ENCODE assay signal across 8 mouse cellular contexts in the genomic region with DNA sequence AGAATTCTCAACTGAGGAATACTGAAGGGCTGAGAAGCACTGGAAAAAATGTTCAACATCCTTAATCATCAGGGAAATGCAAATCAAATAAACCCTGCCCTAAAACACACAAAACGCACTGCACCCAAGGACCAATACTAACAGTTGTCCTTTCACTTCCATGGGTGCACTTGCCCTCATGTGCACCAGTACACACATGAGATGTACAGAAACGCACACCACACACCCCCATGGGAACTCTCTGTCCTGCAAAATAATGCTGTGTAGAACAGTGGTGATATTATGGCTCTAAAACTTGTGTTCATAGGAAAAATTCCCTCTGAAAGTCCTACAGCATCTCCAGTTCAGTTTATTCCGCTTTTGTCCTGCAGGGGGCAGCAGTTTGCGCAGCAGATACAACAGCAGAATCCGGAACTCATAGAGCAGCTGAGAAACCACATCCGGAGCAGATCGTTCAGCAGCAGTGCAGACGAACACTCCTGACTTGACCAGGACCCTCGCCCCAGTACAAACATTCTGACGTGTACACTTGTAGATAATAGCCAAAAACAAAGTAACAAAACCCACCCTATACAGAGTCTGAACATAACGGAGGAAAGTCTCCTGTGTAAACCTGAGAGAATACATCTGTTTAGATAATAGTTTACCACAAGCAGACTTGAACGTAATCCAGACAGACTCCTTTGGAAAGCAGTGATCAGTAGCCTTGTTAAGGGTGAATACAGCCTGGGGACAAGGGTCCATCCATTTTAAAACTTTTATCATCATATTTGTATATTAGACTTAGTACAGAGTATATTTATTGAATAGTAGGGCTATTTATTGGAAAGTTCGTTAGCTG. TPM values are rescaled to one million over a fixed set of nuclear protein-coding genes. Genes with fewer than 3 reads are reported as not detected.
DNase-seq lines count a peak whose midpoint lies in the region; ATAC-seq and TF ChIP-seq lines count a peak whose summit lies in the region.

No protein-coding gene starts in this region.

- no peaks in the 10 kb centered on the region for H3K79me3 ChIP-seq in C2C12 (ENCODE audit: low read depth)

- H3K9ac ChIP-seq in embryonic facial prominence, embryonic 15.5 days, result no peak overlapping the region
- no peak overlapping the region for H3K9ac ChIP-seq in kidney, postnatal 0 days (ENCODE audit: low read depth, low read length)
- H3K9ac ChIP-seq in liver, embryonic 12.5 days, result peak overlapping the region; percentile 23; the same call in 1 of the 2 replicates
- no peak overlapping the region for H3K9ac ChIP-seq in stomach, embryonic 15.5 days

- H3K4me1 ChIP-seq in bone marrow, adult 2 months (ENCODE audit: control insufficient read depth, insufficient read depth, low read length), result no peaks in the 10 kb centered on the region
- no peaks in the 10 kb centered on the region for H3K4me1 ChIP-seq in embryonic facial prominence, embryonic 15.5 days
- H3K4me1 ChIP-seq in kidney, postnatal 0 days (replicated peaks; ENCODE audit: insufficient read depth, low read length), result no peaks in the 10 kb centered on the region
- H3K4me1 ChIP-seq in liver, embryonic 12.5 days, result peaks cover 6% of the 10 kb centered on the region; the same call in 1 of the 2 replicates
- no peaks in the 10 kb centered on the region for H3K4me1 ChIP-seq in stomach, embryonic 15.5 days

- no peak for ATAC-seq in embryonic facial prominence, embryonic 15.5 days (ENCODE audit: insufficient number of reproducible peaks, low FRiP score, low TSS enrichment, low read depth)
- ATAC-seq in kidney, postnatal 0 days (replicated peaks; ENCODE audit: low FRiP score, low read depth), result no peak
- peak; percentile 72 for ATAC-seq in liver, embryonic 12.5 days
- peak; percentile 58; the same call in 1 of the 2 replicates for ATAC-seq in stomach, embryonic 15.5 days (ENCODE audit: insufficient read depth, low FRiP score, low read depth)

- no peaks in the 10 kb centered on the region for H3K9me3 ChIP-seq in embryonic facial prominence, embryonic 15.5 days (replicated peaks)
- H3K9me3 ChIP-seq in kidney, postnatal 0 days (replicated peaks; ENCODE audit: low read length), result no peaks in the 10 kb centered on the region
- H3K9me3 ChIP-seq in liver, embryonic 12.5 days (replicated peaks), result no peaks in the 10 kb centered on the region
- no peaks in the 10 kb centered on the region for H3K9me3 ChIP-seq in stomach, embryonic 15.5 days

- WGBS in bone marrow, adult 2 months, result 20% methylated on average over 13 of the region's 13 CpGs
- 41% methylated on average over 13 of the region's 13 CpGs for WGBS in embryonic facial prominence, embryonic 15.5 days
- 39% methylated on average over 13 of the region's 13 CpGs for WGBS in kidney, postnatal 0 days
- 26% methylated on average over 13 of the region's 13 CpGs for WGBS in liver, embryonic 12.5 days (ENCODE audit: insufficient replicate concordance)
- 28% methylated on average over 13 of the region's 13 CpGs for WGBS in stomach, embryonic 15.5 days

- no peak overlapping the region for H3ac ChIP-seq in C2C12 (ENCODE audit: control insufficient read depth, insufficient read length, low read depth)

- TF ChIP-seq POLR2A in bone marrow, adult 2 months (IDR thresholded peaks at IDR 0.05; ENCODE audit: borderline replicate concordance, control insufficient read depth, low read depth, low read length), result no peak

- H3K27ac ChIP-seq in bone marrow, adult 2 months (ENCODE audit: control insufficient read depth, insufficient read depth, low read depth, low read length, poor library complexity), result no peak overlapping the region
- H3K27ac ChIP-seq in embryonic facial prominence, embryonic 15.5 days (replicated peaks), result no peak overlapping the region
- H3K27ac ChIP-seq in kidney, postnatal 0 days, result no peak overlapping the region
- no peak overlapping the region for H3K27ac ChIP-seq in liver, embryonic 12.5 days
- peak overlapping the region; percentile 37; the same call in 1 of the 2 replicates for H3K27ac ChIP-seq in stomach, embryonic 15.5 days

- peaks cover 13% of the 10 kb centered on the region for H3K36me3 ChIP-seq in C2C12 (ENCODE audit: control insufficient read depth, insufficient read depth)
- H3K36me3 ChIP-seq in embryonic facial prominence, embryonic 15.5 days, result peaks cover 38% of the 10 kb centered on the region
- peaks cover 9% of the 10 kb centered on the region; the same call in 1 of the 2 replicates for H3K36me3 ChIP-seq in kidney, postnatal 0 days (ENCODE audit: insufficient read depth, low read length)
- peaks cover 35% of the 10 kb centered on the region for H3K36me3 ChIP-seq in liver, embryonic 12.5 days
- H3K36me3 ChIP-seq in stomach, embryonic 15.5 days, result peaks cover 18% of the 10 kb centered on the region; the same call in 1 of the 2 replicates

- H3K4me2 ChIP-seq in embryonic facial prominence, embryonic 15.5 days (replicated peaks), result 0 out of 2 replicates have a peak overlapping the region, but pooled peaks have one; percentile 23
- H3K4me2 ChIP-seq in kidney, postnatal 0 days (ENCODE audit: low read length), result no peak overlapping the region
- H3K4me2 ChIP-seq in liver, embryonic 12.5 days, result peak overlapping the region; percentile 59
- H3K4me2 ChIP-seq in stomach, embryonic 15.5 days, result peak overlapping the region; percentile 34; the same call in 1 of the 2 replicates

- no peaks in the 10 kb centered on the region for H3K27me3 ChIP-seq in C2C12 (ENCODE audit: control insufficient read depth, insufficient read depth, insufficient read length)
- no peaks in the 10 kb centered on the region for H3K27me3 ChIP-seq in embryonic facial prominence, embryonic 15.5 days
- no peaks in the 10 kb centered on the region for H3K27me3 ChIP-seq in kidney, postnatal 0 days (ENCODE audit: insufficient read depth, low read length)
- H3K27me3 ChIP-seq in liver, embryonic 12.5 days (replicated peaks), result no peaks in the 10 kb centered on the region
- no peaks in the 10 kb centered on the region for H3K27me3 ChIP-seq in stomach, embryonic 15.5 days (replicated peaks)

- DNase-seq in heart, adult 9 months (ENCODE audit: low spot score in 2 of 2), result peak; percentile 40 to 72
- DNase-seq in kidney, postnatal 0 days (ENCODE audit: low spot score), result peak; percentile 84
- DNase-seq in neural tube, embryonic 10.5 days (ENCODE audit: extremely low spot score, low spot score), result peak; percentile 72

- H3K79me2 ChIP-seq in C2C12 (ENCODE audit: control insufficient read depth, insufficient read depth), result no peaks in the 10 kb centered on the region

- H3K4me3 ChIP-seq in C2C12 (ENCODE audit: insufficient read depth, poor library complexity, severe bottlenecking), result no peak overlapping the region
- peak overlapping the region; percentile 43 for H3K4me3 ChIP-seq in bone marrow, adult 2 months (replicated peaks; ENCODE audit: control insufficient read depth, low read depth, low read length)
- no peak overlapping the region for H3K4me3 ChIP-seq in embryonic facial prominence, embryonic 15.5 days (replicated peaks)
- H3K4me3 ChIP-seq in kidney, postnatal 0 days (replicated peaks; ENCODE audit: low read depth, low read length), result no peak overlapping the region
- peak overlapping the region; percentile 32 for H3K4me3 ChIP-seq in liver, embryonic 12.5 days
- H3K4me3 ChIP-seq in stomach, embryonic 15.5 days (replicated peaks), result no peak overlapping the region

- TF ChIP-seq CTCF in C2C12 (IDR thresholded peaks at IDR 0.05; ENCODE audit: control insufficient read depth, insufficient read depth, insufficient read length), result peak; percentile 43
- TF ChIP-seq CTCF in bone marrow, adult 2 months (IDR thresholded peaks at IDR 0.05; ENCODE audit: control insufficient read depth, insufficient read depth, low read length), result peak; percentile 92
- peak; percentile 92 for TF ChIP-seq CTCF in kidney, postnatal 0 days (IDR thresholded peaks at IDR 0.05; ENCODE audit: low read depth)

TF ChIP-seq in C2C12, 6 proteins besides CTCF, POLR2A, EP300 and RAD21 (continues in another document):
- TF ChIP-seq MAX (IDR thresholded peaks at IDR 0.05), result no peak

RNA-seq across cellular contexts. Expression of a gene that starts 30.0 kb away (rescaled TPM):
- 1.3 TPM for polyA plus RNA-seq in C2C12 (2012; fragmentation: generic; extraction: Trizol)
- polyA plus RNA-seq in bone marrow, adult 2 months (2011; ENCODE audit: insufficient read depth, insufficient read length, low replicate concordance, missing spikeins), result 1.1 TPM in 1 of 2 replicates, not detected in the other
- polyA plus RNA-seq in embryonic facial prominence, embryonic 15.5 days (2015; fragmentation: Nextera tagmentation; extraction: Ambion mirVana), result 8.2 and 8.7 TPM in 2 replicates
- 5.6 and 5.9 TPM in 2 replicates for polyA plus RNA-seq in kidney, postnatal 0 days (2015; fragmentation: Nextera tagmentation; extraction: Ambion mirVana)
- 1.1 TPM in 2 replicates for polyA plus RNA-seq in liver, embryonic 12.5 days (2016; fragmentation: Nextera tagmentation; extraction: Ambion mirVana)
- 5.8 and 6.0 TPM in 2 replicates for polyA plus RNA-seq in stomach, embryonic 15.5 days (2015; fragmentation: Nextera tagmentation; extraction: Ambion mirVana)

RNA-seq across cellular contexts. Expression of a gene that starts 30.2 kb away (rescaled TPM):
- polyA plus RNA-seq in C2C12 (2012; fragmentation: generic; extraction: Trizol), result 13.9 TPM
- 3.6 and 12.4 TPM in 2 replicates for polyA plus RNA-seq in bone marrow, adult 2 months (2011; ENCODE audit: insufficient read depth, insufficient read length, low replicate concordance, missing spikeins)
- 15.7 and 18.8 TPM in 2 replicates for polyA plus RNA-seq in embryonic facial prominence, embryonic 15.5 days (2015; fragmentation: Nextera tagmentation; extraction: Ambion mirVana)
- polyA plus RNA-seq in kidney, postnatal 0 days (2015; fragmentation: Nextera tagmentation; extraction: Ambion mirVana), result 13.5 and 15.2 TPM in 2 replicates
- polyA plus RNA-seq in liver, embryonic 12.5 days (2016; fragmentation: Nextera tagmentation; extraction: Ambion mirVana), result 13.1 and 14.6 TPM in 2 replicates
- 19.2 and 20.5 TPM in 2 replicates for polyA plus RNA-seq in stomach, embryonic 15.5 days (2015; fragmentation: Nextera tagmentation; extraction: Ambion mirVana)

RNA-seq across cellular contexts. Expression of a gene that starts 38.7 kb away (rescaled TPM):
- 23.4 TPM for polyA plus RNA-seq in C2C12 (2012; fragmentation: generic; extraction: Trizol)
- 5.9 and 18.8 TPM in 2 replicates for polyA plus RNA-seq in bone marrow, adult 2 months (2011; ENCODE audit: insufficient read depth, insufficient read length, low replicate concordance, missing spikeins)
- 55.0 and 55.9 TPM in 2 replicates for polyA plus RNA-seq in embryonic facial prominence, embryonic 15.5 days (2015; fragmentation: Nextera tagmentation; extraction: Ambion mirVana)
- polyA plus RNA-seq in kidney, postnatal 0 days (2015; fragmentation: Nextera tagmentation; extraction: Ambion mirVana), result 43.5 and 48.1 TPM in 2 replicates
- polyA plus RNA-seq in liver, embryonic 12.5 days (2016; fragmentation: Nextera tagmentation; extraction: Ambion mirVana), result 39.5 and 42.6 TPM in 2 replicates
- polyA plus RNA-seq in stomach, embryonic 15.5 days (2015; fragmentation: Nextera tagmentation; extraction: Ambion mirVana), result 57.3 and 62.3 TPM in 2 replicates

RNA-seq across cellular contexts. Expression of a gene that starts 39.0 kb away (rescaled TPM):
- polyA plus RNA-seq in C2C12 (2012; fragmentation: generic; extraction: Trizol), result 3.0 TPM
- 5.4 and 6.0 TPM in 2 replicates for polyA plus RNA-seq in bone marrow, adult 2 months (2011; ENCODE audit: insufficient read depth, insufficient read length, low replicate concordance, missing spikeins)
- 19.3 and 20.9 TPM in 2 replicates for polyA plus RNA-seq in embryonic facial prominence, embryonic 15.5 days (2015; fragmentation: Nextera tagmentation; extraction: Ambion mirVana)
- 16.6 and 18.1 TPM in 2 replicates for polyA plus RNA-seq in kidney, postnatal 0 days (2015; fragmentation: Nextera tagmentation; extraction: Ambion mirVana)
- polyA plus RNA-seq in liver, embryonic 12.5 days (2016; fragmentation: Nextera tagmentation; extraction: Ambion mirVana), result 10.6 and 11.4 TPM in 2 replicates
- polyA plus RNA-seq in stomach, embryonic 15.5 days (2015; fragmentation: Nextera tagmentation; extraction: Ambion mirVana), result 13.6 and 15.2 TPM in 2 replicates

Comparison
In these comparisons a context has a peak if more than half of its experiments do, and no peak if none do; other contexts are left out.
1. H3K4me3 ChIP-seq: peak in bone marrow, adult 2 months (single experiment) and liver, embryonic 12.5 days (single experiment); none in C2C12 (single experiment), embryonic facial prominence, embryonic 15.5 days (single experiment), kidney, postnatal 0 days (single experiment) and stomach, embryonic 15.5 days (single experiment).
2. ATAC-seq: peak in liver, embryonic 12.5 days (single experiment) and stomach, embryonic 15.5 days (single experiment); none in embryonic facial prominence, embryonic 15.5 days (single experiment) and kidney, postnatal 0 days (single experiment).
3. Peak in every context shown above with its lines, with median percentiles within 50 percentile points of each other: CTCF ChIP-seq and DNase-seq.